Mouse (Mus musculus) gastrocnemius, adult 8-10 months (tissue): ENCODE data around the gene Nmnat2. TPM values are rescaled to one million over a fixed set of nuclear protein-coding genes. Genes with fewer than 3 reads are reported as not detected.
"Not testable (repeated sequence)": the region's sequence is repeated elsewhere in the genome, so short reads cannot be mapped to it uniquely, and the experiment has no call there.

Experiments
- DNase-seq, 2 experiments: peaks; one replicate each; pipeline ENCODE4 v3.0.0; 2022; ENCODE audit warnings: low spot score in 2 of 2
- total RNA-seq, 4 experiments: library from RNA; stranded (reverse); gene quantifications; 2 replicates each; pipeline ENCODE4 v1.2.4; 2022

Nmnat2 gene
- total RNA-seq, 4 experiments from 2014 or later, result 0.10 to 0.58 (median 0.16) TPM

DNA sequence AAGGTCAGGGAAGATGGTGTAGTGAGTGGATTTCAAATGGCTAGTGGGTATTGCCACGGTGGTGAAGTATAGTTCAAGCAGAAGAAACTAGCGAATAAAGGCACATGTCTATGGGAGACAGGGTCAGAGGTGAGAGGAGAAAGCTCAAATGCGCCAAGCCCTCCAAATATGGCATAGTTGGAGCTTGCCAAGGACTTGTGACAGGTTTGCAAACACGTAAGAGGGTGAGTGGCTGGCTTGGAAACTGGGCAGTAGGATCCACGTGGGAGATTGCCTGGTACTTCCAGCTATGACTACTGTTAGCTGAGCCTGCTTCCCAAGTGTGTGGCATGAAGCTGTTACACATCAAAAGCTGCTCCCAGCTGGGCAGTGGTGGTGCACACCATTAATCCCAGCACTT, 96.7 kb downstream of the Nmnat2 start:
- no peak for DNase-seq

DNA sequence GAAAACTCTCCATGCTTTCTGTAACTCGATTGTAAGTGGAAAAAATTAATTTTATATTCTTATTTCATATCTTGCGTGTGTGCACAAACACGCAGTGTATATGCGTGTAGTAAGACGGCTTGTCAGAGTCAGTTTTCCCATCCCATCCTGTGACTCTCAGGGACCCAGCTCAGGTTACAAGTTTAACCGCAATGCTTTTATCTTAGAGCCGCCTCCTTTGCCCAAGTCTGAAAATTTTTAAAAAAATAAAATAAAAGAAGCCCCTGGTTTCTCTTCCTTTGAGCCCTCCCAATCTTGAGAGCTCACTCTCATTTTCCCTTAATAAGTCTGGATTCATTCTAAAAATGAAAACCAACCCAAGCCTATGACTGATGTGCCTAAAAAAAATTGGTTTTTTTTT, 98.8 kb downstream of the Nmnat2 start:
- DNase-seq, result no peak

GRCm38 (mm10) chr1:153054112-153054821, 99.5 kb downstream of the Nmnat2 start:
- no peak for DNase-seq

DNA sequence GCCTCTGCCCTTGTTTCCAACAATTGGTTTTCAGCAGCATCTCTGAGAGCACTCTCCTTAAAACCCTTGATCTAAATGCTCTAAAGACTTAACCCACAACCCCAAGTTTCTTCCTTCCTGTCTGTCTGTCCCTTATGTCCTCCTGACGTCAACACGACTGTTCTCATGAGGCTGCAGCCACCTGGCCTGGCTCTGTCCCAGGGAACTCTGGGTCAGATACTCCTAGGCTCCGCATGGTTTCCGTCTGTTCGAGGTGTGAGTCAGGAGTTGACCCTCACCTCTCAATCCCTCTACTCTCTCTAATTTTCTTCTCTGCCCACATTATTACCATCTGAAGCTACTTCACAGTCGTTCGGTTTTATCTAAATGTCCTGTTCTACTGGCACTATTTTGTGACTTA, 103.5 kb downstream of the Nmnat2 start:
- no peak for DNase-seq

- DNase-seq, result no peak
Measured at GRCm38 (mm10) chr1:153059626-153060025, 104.8 kb downstream of the Nmnat2 start.

DNA sequence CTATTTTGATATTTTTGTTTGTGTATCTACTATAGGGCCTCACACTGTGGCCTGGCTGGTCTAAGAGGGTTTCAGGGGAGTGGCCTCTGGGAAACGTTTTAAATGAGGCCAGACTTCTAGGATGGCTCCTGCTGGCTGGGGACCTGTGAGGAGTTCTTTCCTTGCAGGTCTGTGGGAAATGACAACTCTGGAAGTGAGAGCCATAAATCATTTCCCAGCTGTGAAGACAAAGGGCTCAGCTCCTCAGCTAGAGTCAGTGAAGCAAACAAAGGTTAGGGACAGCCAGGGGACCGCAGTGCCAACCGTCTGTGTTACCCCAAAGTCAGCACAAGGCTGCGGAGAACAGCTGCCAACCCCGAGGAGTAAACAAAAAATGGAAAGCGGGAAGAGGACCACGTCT, 107.8 kb downstream of the Nmnat2 start:
- DNase-seq, result no peak

GRCm38 (mm10) chr1:153064784-153065390, 110.1 kb downstream of the Nmnat2 start:
- DNase-seq, result no peak

- peak; percentile 66 to 88 for DNase-seq
Measured at GRCm38 (mm10) chr1:153065473-153066386, 110.9 kb downstream of the Nmnat2 start.

DNA sequence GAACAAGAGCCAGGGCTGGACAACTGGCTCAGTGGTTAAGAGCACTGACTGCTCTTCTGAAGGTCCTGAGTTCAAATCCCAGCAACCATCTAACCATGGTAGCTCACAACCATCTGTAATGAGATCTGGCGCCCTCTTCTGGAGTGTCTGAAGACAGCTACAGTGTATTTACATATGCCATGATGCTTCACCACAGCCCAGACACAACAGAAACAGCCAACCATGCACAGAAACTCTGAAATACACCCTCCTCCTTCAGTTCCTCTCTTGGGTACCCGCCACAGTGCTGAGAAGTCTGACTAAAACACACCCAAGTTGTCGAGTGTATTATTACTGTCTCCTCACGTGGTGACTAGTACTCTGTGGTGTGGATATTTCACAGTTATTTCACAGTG, 111.6 kb downstream of the Nmnat2 start:
- no peak for DNase-seq

DNA sequence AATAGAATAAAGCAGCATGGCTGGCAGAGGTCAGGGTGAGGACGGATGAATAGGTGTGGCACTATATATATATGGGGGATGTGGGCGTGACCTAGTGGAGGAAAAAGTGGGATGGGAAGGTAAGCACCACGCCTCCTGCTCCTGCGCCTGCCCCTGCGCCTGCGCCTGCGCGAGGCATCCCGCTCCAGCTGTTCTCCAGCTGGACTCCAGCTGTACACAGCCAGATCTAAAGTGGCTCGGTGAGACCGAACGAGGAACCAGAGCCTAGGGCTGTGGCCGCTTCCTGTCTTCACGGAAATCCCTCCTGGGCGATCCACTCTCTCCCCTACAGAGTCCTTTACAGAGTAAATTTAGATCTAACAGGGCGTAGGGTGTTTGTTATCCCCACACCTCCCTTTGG, 116.8 kb downstream of the Nmnat2 start:
- no peak for DNase-seq

- DNase-seq, result no peak
Measured at GRCm38 (mm10) chr1:153071995-153072394, 117.2 kb downstream of the Nmnat2 start.

DNA sequence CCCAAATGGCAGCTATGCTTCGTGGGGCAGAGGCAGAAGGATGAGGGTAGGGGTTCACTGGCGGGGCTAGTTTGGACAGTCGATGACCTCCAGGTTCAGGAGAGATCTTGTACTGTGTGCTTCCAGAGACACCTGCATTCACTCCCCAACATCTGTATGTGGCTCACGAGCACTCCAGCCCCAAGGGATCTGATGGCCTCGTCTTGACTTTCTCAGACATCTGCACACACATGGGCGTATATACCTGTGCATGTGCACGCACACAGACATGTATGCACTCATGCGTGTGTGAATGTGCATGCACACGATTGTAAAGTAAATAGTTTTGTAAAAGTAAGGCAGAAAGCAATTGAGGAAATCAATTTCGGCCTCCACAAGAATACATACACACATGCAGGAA, 117.9 kb downstream of the Nmnat2 start:
- no peak for DNase-seq

DNA sequence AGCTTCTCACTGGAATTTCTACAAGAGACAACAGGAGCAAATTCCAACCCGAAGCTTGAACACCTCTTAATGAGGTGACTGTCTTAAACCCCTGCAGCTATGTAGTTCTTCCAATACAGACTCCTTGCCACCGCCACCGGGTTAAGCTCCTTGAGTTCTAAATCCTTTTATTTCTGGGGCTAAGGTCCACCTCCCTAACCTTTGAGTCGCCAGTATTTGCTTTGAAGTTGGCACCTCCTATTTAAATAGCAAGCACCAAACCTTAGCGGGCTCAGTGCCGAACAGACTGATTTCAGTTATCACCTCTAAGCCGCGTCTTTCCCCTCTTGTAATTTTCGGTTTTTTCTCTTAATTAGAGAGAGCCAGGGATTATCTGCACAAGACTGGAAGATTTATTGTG, 118.6 kb downstream of the Nmnat2 start:
- DNase-seq, result no peak

DNA sequence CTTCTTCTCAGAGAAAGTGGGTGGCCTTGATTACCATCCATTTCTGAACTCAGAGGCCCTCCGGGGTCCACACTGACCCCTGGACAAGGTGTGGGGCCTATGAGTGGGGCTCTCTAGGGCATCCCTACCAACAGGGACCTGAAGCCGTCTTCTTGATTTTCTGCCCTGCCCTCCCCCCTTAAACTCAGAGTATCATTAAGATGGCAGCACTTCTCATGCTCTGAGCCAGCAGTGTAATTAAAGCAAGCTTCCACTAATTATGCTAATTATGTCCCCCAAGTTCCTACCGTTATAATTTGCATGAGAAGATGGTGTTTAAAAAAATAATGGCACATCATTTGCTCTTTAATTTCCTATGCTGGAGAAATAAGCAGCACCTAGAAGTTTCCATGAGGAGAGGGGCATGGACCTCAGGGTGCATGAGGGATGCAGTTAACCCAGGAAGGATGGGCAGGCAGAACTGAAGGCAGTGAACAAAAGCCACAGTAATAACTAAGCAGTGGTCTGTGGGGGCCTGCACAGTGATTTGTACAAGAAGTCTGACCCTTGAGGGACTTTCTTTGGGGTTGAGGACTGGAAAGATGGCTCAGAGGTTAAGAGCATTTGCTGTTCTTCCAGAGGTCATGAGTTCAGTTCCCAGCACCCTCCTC, 120.4 kb downstream of the Nmnat2 start:
- DNase-seq, result no peak

GRCm38 (mm10) chr1:153075955-153076354, 121.2 kb downstream of the Nmnat2 start:
- no peak for DNase-seq

- DNase-seq, result not testable (repeated sequence)
Measured at GRCm38 (mm10) chr1:153083233-153083632, 128.4 kb downstream of the Nmnat2 start.

GRCm38 (mm10) chr1:153084191-153084590, 129.4 kb downstream of the Nmnat2 start:
- no peak for DNase-seq

DNA sequence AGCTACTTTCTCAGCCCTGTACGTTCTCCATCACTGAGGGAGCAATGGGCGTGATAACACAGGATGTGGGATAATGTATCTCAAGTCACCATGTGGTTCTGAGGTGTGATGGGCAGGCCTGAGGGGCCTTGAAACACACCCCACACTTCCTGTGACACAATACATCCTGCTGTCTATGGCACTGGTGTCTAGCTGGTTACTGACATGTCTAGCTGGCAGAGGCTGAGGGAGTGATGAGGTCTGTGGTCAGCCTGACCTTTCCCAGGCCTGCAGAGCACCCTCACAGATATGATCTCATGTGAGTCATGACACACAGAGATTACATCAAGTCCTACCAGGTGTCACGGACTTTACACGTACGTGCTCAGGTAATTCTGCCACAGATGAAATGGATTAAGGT, 130.4 kb downstream of the Nmnat2 start:
- no peak for DNase-seq

DNA sequence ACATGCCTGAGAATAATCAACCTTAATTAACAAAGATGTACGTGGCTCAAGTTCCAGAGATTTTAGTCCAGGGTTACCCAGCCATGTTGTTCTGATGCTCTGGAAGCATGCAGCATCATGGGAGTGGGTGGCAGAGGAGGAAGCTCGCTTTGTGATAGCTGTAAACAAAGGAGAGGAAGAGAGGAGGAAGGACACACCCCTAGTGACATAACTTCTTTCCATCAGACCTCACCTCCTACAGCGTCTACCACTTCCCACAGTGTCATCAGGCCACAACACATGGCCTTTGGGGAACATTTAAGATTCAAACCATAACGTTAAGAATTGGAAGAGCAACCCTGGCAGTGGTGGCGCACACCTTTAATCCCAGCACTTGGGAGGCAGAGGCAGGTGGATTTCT, 133.0 kb downstream of the Nmnat2 start:
- DNase-seq, result no peak

GRCm38 (mm10) chr1:153090081-153090480, 135.3 kb downstream of the Nmnat2 start:
- no peak for DNase-seq

- DNase-seq, result no peak
Measured at GRCm38 (mm10) chr1:153090807-153091206, 136.0 kb downstream of the Nmnat2 start.
